Mouse (Mus musculus): ENCODE results near the gene Gm45837. TPM values are rescaled to one million over a fixed set of nuclear protein-coding genes. Genes with fewer than 3 reads are reported as not detected.

The Gm45837 gene
- polyA plus RNA-seq, 1 experiment from 2014 or later: not detected

GRCm38 (mm10) chr7:101378285-101378684 lies 32.4 kb upstream of the Gm45837 start:
- H3K4me2 ChIP-seq (replicated peaks): no peak overlapping the region
- H3K9ac ChIP-seq (replicated peaks): no peak overlapping the region
- no peaks in the 10 kb centered on the region for H3K36me3 ChIP-seq
- H3K27ac ChIP-seq (replicated peaks): no peak overlapping the region
- no peaks in the 10 kb centered on the region for H3K27me3 ChIP-seq
- H3K4me3 ChIP-seq: no peak overlapping the region
- WGBS: 58% methylated on average over 3 of the region's 3 CpGs
- H3K4me1 ChIP-seq: peaks cover 12% of the 10 kb centered on the region; the same call in 1 of the 2 replicates
- ATAC-seq (ENCODE audit: low FRiP score, low read depth): no peak
- H3K9me3 ChIP-seq: no peaks in the 10 kb centered on the region

- H3K4me2 ChIP-seq (replicated peaks): no peak overlapping the region
- no peak for ATAC-seq (ENCODE audit: low FRiP score, low read depth)
- no peak overlapping the region for H3K4me3 ChIP-seq
- peaks cover 12% of the 10 kb centered on the region; the same call in 1 of the 2 replicates for H3K4me1 ChIP-seq
- no peaks in the 10 kb centered on the region for H3K27me3 ChIP-seq
- no peaks in the 10 kb centered on the region for H3K9me3 ChIP-seq
- WGBS: 59% methylated on average over 5 of the region's 5 CpGs
- H3K36me3 ChIP-seq: no peaks in the 10 kb centered on the region
- H3K9ac ChIP-seq (replicated peaks): no peak overlapping the region
- H3K27ac ChIP-seq (replicated peaks): no peak overlapping the region
Measured at GRCm38 (mm10) chr7:101378796-101379465, 31.8 kb upstream of the Gm45837 start.

- no peaks in the 10 kb centered on the region for H3K27me3 ChIP-seq
- no peaks in the 10 kb centered on the region for H3K36me3 ChIP-seq
- no peaks in the 10 kb centered on the region for H3K9me3 ChIP-seq
- no peak overlapping the region for H3K27ac ChIP-seq (replicated peaks)
- peaks cover 12% of the 10 kb centered on the region; the same call in 1 of the 2 replicates for H3K4me1 ChIP-seq
- no peak for ATAC-seq (ENCODE audit: low FRiP score, low read depth)
- H3K4me3 ChIP-seq: no peak overlapping the region
- H3K9ac ChIP-seq (replicated peaks): no peak overlapping the region
- WGBS: 82% methylated on average over 2 of the region's 2 CpGs
- H3K4me2 ChIP-seq (replicated peaks): no peak overlapping the region
Measured at GRCm38 (mm10) chr7:101379732-101380131, 31.0 kb upstream of the Gm45837 start.

GRCm38 (mm10) chr7:101381512-101381911 lies 29.2 kb upstream of the Gm45837 start:
- ATAC-seq (ENCODE audit: low FRiP score, low read depth): no peak
- no peaks in the 10 kb centered on the region for H3K9me3 ChIP-seq
- no peak overlapping the region for H3K4me2 ChIP-seq (replicated peaks)
- no peak overlapping the region for H3K9ac ChIP-seq (replicated peaks)
- no peak overlapping the region for H3K27ac ChIP-seq (replicated peaks)
- no peaks in the 10 kb centered on the region for H3K36me3 ChIP-seq
- peaks cover 23% of the 10 kb centered on the region for H3K4me1 ChIP-seq
- no peaks in the 10 kb centered on the region for H3K27me3 ChIP-seq
- 83% methylated on average over 6 of the region's 6 CpGs for WGBS
- no peak overlapping the region for H3K4me3 ChIP-seq

GRCm38 (mm10) chr7:101382378-101382777 lies 28.3 kb upstream of the Gm45837 start:
- H3K4me3 ChIP-seq: no peak overlapping the region
- H3K9me3 ChIP-seq: no peaks in the 10 kb centered on the region
- H3K36me3 ChIP-seq: no peaks in the 10 kb centered on the region
- no peak overlapping the region for H3K9ac ChIP-seq (replicated peaks)
- peaks cover 23% of the 10 kb centered on the region for H3K4me1 ChIP-seq
- H3K27ac ChIP-seq (replicated peaks): no peak overlapping the region
- WGBS: 76% methylated on average over 8 of the region's 8 CpGs
- H3K4me2 ChIP-seq (replicated peaks): no peak overlapping the region
- H3K27me3 ChIP-seq: no peaks in the 10 kb centered on the region
- no peak for ATAC-seq (ENCODE audit: low FRiP score, low read depth)

GRCm38 (mm10) chr7:101383756-101384155 lies 26.9 kb upstream of the Gm45837 start:
- Histone ChIP-seq H3K9ac (replicated peaks) (no peak overlapping the region), H3K4me1 (peaks cover 16% of the 10 kb centered on the region), H3K36me3 (no peaks in the 10 kb centered on the region), H3K27me3 (no peaks in the 10 kb centered on the region), H3K27ac (replicated peaks) (no peak overlapping the region), H3K4me2 (replicated peaks) (no peak overlapping the region), H3K9me3 (no peaks in the 10 kb centered on the region), H3K4me3 (no peak overlapping the region)
- ATAC-seq (ENCODE audit: low FRiP score, low read depth): no peak
- 63% methylated on average over 3 of the region's 3 CpGs for WGBS

GRCm38 (mm10) chr7:101384931-101385330 lies 25.8 kb upstream of the Gm45837 start:
- Histone ChIP-seq H3K4me1 (peaks cover 11% of the 10 kb centered on the region; the same call in 1 of the 2 replicates), H3K9ac (replicated peaks) (no peak overlapping the region), H3K4me3 (no peak overlapping the region), H3K27me3 (no peaks in the 10 kb centered on the region), H3K36me3 (no peaks in the 10 kb centered on the region), H3K4me2 (replicated peaks) (no peak overlapping the region), H3K9me3 (no peaks in the 10 kb centered on the region), H3K27ac (replicated peaks) (no peak overlapping the region)
- ATAC-seq (ENCODE audit: low FRiP score, low read depth): no peak
- 70% methylated on average over 10 of the region's 10 CpGs for WGBS

- no peak overlapping the region for H3K27ac ChIP-seq (replicated peaks)
- no peaks in the 10 kb centered on the region for H3K9me3 ChIP-seq
- H3K27me3 ChIP-seq: no peaks in the 10 kb centered on the region
- H3K4me2 ChIP-seq (replicated peaks): no peak overlapping the region
- 48% methylated on average over 6 of the region's 6 CpGs for WGBS
- no peaks in the 10 kb centered on the region for H3K36me3 ChIP-seq
- H3K4me3 ChIP-seq: no peak overlapping the region
- H3K9ac ChIP-seq (replicated peaks): no peak overlapping the region
- peaks cover 11% of the 10 kb centered on the region; the same call in 1 of the 2 replicates for H3K4me1 ChIP-seq
- ATAC-seq (ENCODE audit: low FRiP score, low read depth): no peak
Measured at GRCm38 (mm10) chr7:101385331-101385733, 25.4 kb upstream of the Gm45837 start.

GRCm38 (mm10) chr7:101385866-101386452 lies 24.7 kb upstream of the Gm45837 start:
- no peak overlapping the region for H3K27ac ChIP-seq (replicated peaks)
- H3K4me1 ChIP-seq: peaks cover 11% of the 10 kb centered on the region; the same call in 1 of the 2 replicates
- H3K36me3 ChIP-seq: no peaks in the 10 kb centered on the region
- WGBS: 76% methylated on average over 6 of the region's 10 CpGs
- no peak for ATAC-seq (ENCODE audit: low FRiP score, low read depth)
- H3K9ac ChIP-seq (replicated peaks): no peak overlapping the region
- H3K4me3 ChIP-seq: no peak overlapping the region
- no peaks in the 10 kb centered on the region for H3K27me3 ChIP-seq
- H3K9me3 ChIP-seq: no peaks in the 10 kb centered on the region
- H3K4me2 ChIP-seq (replicated peaks): no peak overlapping the region

GRCm38 (mm10) chr7:101389256-101389655 lies 21.4 kb upstream of the Gm45837 start:
- ATAC-seq (ENCODE audit: low FRiP score, low read depth): no peak
- Histone ChIP-seq H3K4me3 (no peak overlapping the region), H3K9me3 (no peaks in the 10 kb centered on the region), H3K36me3 (no peaks in the 10 kb centered on the region), H3K9ac (replicated peaks) (no peak overlapping the region), H3K4me1 (peaks cover 24% of the 10 kb centered on the region; the same call in 1 of the 2 replicates), H3K27me3 (no peaks in the 10 kb centered on the region), H3K4me2 (replicated peaks) (no peak overlapping the region), H3K27ac (replicated peaks) (no peak overlapping the region)
- WGBS: 94% methylated on average over 6 of the region's 6 CpGs

- no peak overlapping the region for H3K4me2 ChIP-seq (replicated peaks)
- H3K4me1 ChIP-seq: peaks cover 17% of the 10 kb centered on the region; the same call in 1 of the 2 replicates
- no peak overlapping the region for H3K9ac ChIP-seq (replicated peaks)
- no peaks in the 10 kb centered on the region for H3K9me3 ChIP-seq
- H3K27me3 ChIP-seq: no peaks in the 10 kb centered on the region
- WGBS: 72% methylated on average over 4 of the region's 4 CpGs
- H3K4me3 ChIP-seq: no peak overlapping the region
- no peaks in the 10 kb centered on the region for H3K36me3 ChIP-seq
- no peak overlapping the region for H3K27ac ChIP-seq (replicated peaks)
- no peak for ATAC-seq (ENCODE audit: low FRiP score, low read depth)
Measured at GRCm38 (mm10) chr7:101391909-101392479, 18.7 kb upstream of the Gm45837 start.

- no peak overlapping the region for H3K27ac ChIP-seq (replicated peaks)
- peaks cover 17% of the 10 kb centered on the region; the same call in 1 of the 2 replicates for H3K4me1 ChIP-seq
- H3K4me3 ChIP-seq: no peak overlapping the region
- no peaks in the 10 kb centered on the region for H3K36me3 ChIP-seq
- H3K9ac ChIP-seq (replicated peaks): no peak overlapping the region
- H3K27me3 ChIP-seq: no peaks in the 10 kb centered on the region
- no peak for ATAC-seq (ENCODE audit: low FRiP score, low read depth)
- H3K9me3 ChIP-seq: no peaks in the 10 kb centered on the region
- no peak overlapping the region for H3K4me2 ChIP-seq (replicated peaks)
- 68% methylated on average over 4 of the region's 4 CpGs for WGBS
Measured at GRCm38 (mm10) chr7:101393015-101393414, 17.7 kb upstream of the Gm45837 start.

All from midbrain, embryonic 12.5 days (tissue).